Comparison of ENCODE assay signal across 18 mouse cellular contexts in the genomic region with DNA sequence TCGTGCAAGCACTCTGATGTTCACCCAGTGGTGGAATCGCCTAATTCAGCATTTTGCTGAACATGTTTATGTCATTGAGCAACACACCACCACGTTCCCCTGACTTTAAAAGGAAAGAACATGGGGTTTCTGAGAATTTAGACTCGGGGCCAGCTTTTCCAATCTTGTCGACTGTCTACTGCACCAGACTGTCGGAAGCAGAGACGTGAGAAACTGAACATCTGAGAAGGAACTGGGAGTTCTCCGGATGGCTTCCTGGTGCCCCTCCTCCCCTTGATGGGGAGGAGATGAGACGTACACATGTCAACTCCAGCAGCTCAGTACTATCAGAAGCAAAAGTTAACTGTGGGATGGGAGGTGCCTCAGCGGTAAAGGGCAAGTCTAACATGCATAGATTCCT. TPM values are rescaled to one million over a fixed set of nuclear protein-coding genes. Genes with fewer than 3 reads are reported as not detected.
DNase-seq lines count a peak whose midpoint lies in the region; ATAC-seq and TF ChIP-seq lines count a peak whose summit lies in the region.
"Had no signal": no experiment of that assay in that cellular context is flagged by ENCODE, and none has a peak within 500 bp of the region (broad histone marks: within the 10 kb centered on the region; RNA-seq: fewer than 3 reads in every experiment).

No protein-coding gene starts in this region.

- H3K36me3 ChIP-seq in forebrain, postnatal 0 days (ENCODE audit: insufficient read depth), result no peaks in the 10 kb centered on the region
- H3K36me3 ChIP-seq in forebrain, embryonic 11.5 days (ENCODE audit: control insufficient read depth, insufficient read depth, low read length), result no peaks in the 10 kb centered on the region
- no peaks in the 10 kb centered on the region for H3K36me3 ChIP-seq in stomach, postnatal 0 days (ENCODE audit: control insufficient read depth, insufficient read depth, low read length)
- H3K36me3 ChIP-seq in kidney, embryonic 15.5 days, result no peaks in the 10 kb centered on the region
- H3K36me3 ChIP-seq: heart, embryonic 12.5 days; hindbrain, embryonic 12.5 days; limb, embryonic 15.5 days; midbrain, embryonic 13.5 days had no signal

- H3K4me2 ChIP-seq in forebrain, postnatal 0 days (ENCODE audit: low read depth), result no peak overlapping the region
- no peak overlapping the region for H3K4me2 ChIP-seq in forebrain, embryonic 11.5 days (ENCODE audit: low read depth, low read length, severe bottlenecking)
- H3K4me2 ChIP-seq in stomach, postnatal 0 days (replicated peaks; ENCODE audit: low read depth), result no peak overlapping the region
- H3K4me2 ChIP-seq in kidney, embryonic 15.5 days, result no peak overlapping the region
- H3K4me2 ChIP-seq: heart, embryonic 12.5 days; hindbrain, embryonic 12.5 days; limb, embryonic 15.5 days; midbrain, embryonic 13.5 days had no signal

- H3K27ac ChIP-seq in forebrain, postnatal 0 days (ENCODE audit: low read depth, low read length), result no peak overlapping the region
- H3K27ac ChIP-seq in forebrain, embryonic 11.5 days (ENCODE audit: low read depth, low read length), result no peak overlapping the region
- no peak overlapping the region for H3K27ac ChIP-seq in stomach, postnatal 0 days (replicated peaks)
- no peak overlapping the region for H3K27ac ChIP-seq in kidney, embryonic 15.5 days
- H3K27ac ChIP-seq: hindbrain, embryonic 12.5 days; limb, embryonic 15.5 days; macrophage; midbrain, embryonic 13.5 days had no signal

- no peak overlapping the region for H3K4me3 ChIP-seq in forebrain, postnatal 0 days (ENCODE audit: low read depth, low read length)
- H3K4me3 ChIP-seq in forebrain, embryonic 11.5 days (ENCODE audit: low read depth, low read length), result no peak overlapping the region
- no peak overlapping the region for H3K4me3 ChIP-seq in stomach, postnatal 0 days (ENCODE audit: low read depth, low read length)
- no peak overlapping the region for H3K4me3 ChIP-seq in kidney, embryonic 15.5 days (replicated peaks)
- H3K4me3 ChIP-seq: heart, embryonic 12.5 days; hindbrain, embryonic 12.5 days; limb, embryonic 15.5 days; midbrain, embryonic 13.5 days; myocyte had no signal

- TF ChIP-seq EP300 in stomach, postnatal 0 days (optimal IDR thresholded peaks at IDR 0.05), result no peak

- peak; percentile 40 for DNase-seq in forebrain, postnatal 0 days
- DNase-seq in forebrain, embryonic 11.5 days (ENCODE audit: low spot score), result no peak
- peak; percentile 45 for DNase-seq in layer of hippocampus, adult 11-12 months (ENCODE audit: low spot score)
- no peak for DNase-seq in layer of hippocampus, adult 9-10 months (ENCODE audit: low spot score)
- DNase-seq in right cerebral cortex, adult 18-20 months, result peak; percentile 43
- no peak for DNase-seq in right cerebral cortex, postnatal 36 days (ENCODE audit: low spot score in 2 of 2)
- DNase-seq in stomach, postnatal 0 days (ENCODE audit: low spot score), result no peak
- DNase-seq: cerebellum, adult 11 months; gastrocnemius, postnatal 14 days had no signal

- H3K9me3 ChIP-seq in forebrain, postnatal 0 days (ENCODE audit: low read length), result no peaks in the 10 kb centered on the region
- H3K9me3 ChIP-seq in forebrain, embryonic 11.5 days (ENCODE audit: control insufficient read depth, low read length), result no peaks in the 10 kb centered on the region
- H3K9me3 ChIP-seq in stomach, postnatal 0 days (ENCODE audit: control insufficient read depth, low read length), result no peaks in the 10 kb centered on the region
- H3K9me3 ChIP-seq in kidney, embryonic 15.5 days (replicated peaks), result no peaks in the 10 kb centered on the region
- H3K9me3 ChIP-seq: heart, embryonic 12.5 days; hindbrain, embryonic 12.5 days; limb, embryonic 15.5 days; midbrain, embryonic 13.5 days had no signal

- ATAC-seq in forebrain, postnatal 0 days, result peak; percentile 60
- no peak for ATAC-seq in forebrain, embryonic 11.5 days (replicated peaks; ENCODE audit: low FRiP score)
- peak; percentile 38; the same call in 1 of the 2 replicates for ATAC-seq in stomach, postnatal 0 days (ENCODE audit: low FRiP score, low TSS enrichment)
- no peak for ATAC-seq in kidney, embryonic 15.5 days (replicated peaks; ENCODE audit: low FRiP score)
- ATAC-seq: midbrain, embryonic 13.5 days had no signal

- TF ChIP-seq CTCF in forebrain, postnatal 0 days (IDR thresholded peaks at IDR 0.05; ENCODE audit: low read depth), result no peak
- TF ChIP-seq CTCF in stomach, postnatal 0 days (IDR thresholded peaks at IDR 0.05; ENCODE audit: low read depth), result no peak

- no peaks in the 10 kb centered on the region for H3K27me3 ChIP-seq in forebrain, postnatal 0 days (ENCODE audit: insufficient read depth, low read length)
- H3K27me3 ChIP-seq in forebrain, embryonic 11.5 days (ENCODE audit: control insufficient read depth, insufficient read depth, low read length), result no peaks in the 10 kb centered on the region
- no peaks in the 10 kb centered on the region for H3K27me3 ChIP-seq in stomach, postnatal 0 days (ENCODE audit: control insufficient read depth, insufficient read depth, low read length)
- no peaks in the 10 kb centered on the region for H3K27me3 ChIP-seq in kidney, embryonic 15.5 days
- H3K27me3 ChIP-seq: heart, embryonic 12.5 days; hindbrain, embryonic 12.5 days; limb, embryonic 15.5 days; midbrain, embryonic 13.5 days had no signal

- 75% methylated on average over 10 of the region's 10 CpGs for WGBS in forebrain, postnatal 0 days
- WGBS in forebrain, embryonic 11.5 days, result 84% methylated on average over 10 of the region's 10 CpGs
- WGBS in stomach, postnatal 0 days, result 60% methylated on average over 10 of the region's 10 CpGs
- WGBS in kidney, embryonic 15.5 days, result 75% methylated on average over 10 of the region's 10 CpGs

- H3K9ac ChIP-seq in forebrain, postnatal 0 days, result no peak overlapping the region
- no peak overlapping the region for H3K9ac ChIP-seq in forebrain, embryonic 11.5 days (ENCODE audit: low read length)
- no peak overlapping the region for H3K9ac ChIP-seq in stomach, postnatal 0 days (ENCODE audit: low read length)
- H3K9ac ChIP-seq in kidney, embryonic 15.5 days, result no peak overlapping the region
- H3K9ac ChIP-seq: heart, embryonic 12.5 days; hindbrain, embryonic 12.5 days; limb, embryonic 15.5 days; midbrain, embryonic 13.5 days had no signal

- H3K4me1 ChIP-seq in forebrain, postnatal 0 days (ENCODE audit: insufficient read depth), result no peaks in the 10 kb centered on the region
- no peaks in the 10 kb centered on the region for H3K4me1 ChIP-seq in forebrain, embryonic 11.5 days (replicated peaks; ENCODE audit: control insufficient read depth, insufficient read depth, low read length)
- H3K4me1 ChIP-seq in stomach, postnatal 0 days (replicated peaks; ENCODE audit: control insufficient read depth, insufficient read depth), result no peaks in the 10 kb centered on the region
- H3K4me1 ChIP-seq in kidney, embryonic 15.5 days, result no peaks in the 10 kb centered on the region
- H3K4me1 ChIP-seq: limb, embryonic 15.5 days had no signal

RNA-seq across cellular contexts. Expression of gene Mis18a, which starts 32.1 kb away (rescaled TPM):
- 24.1 and 27.0 TPM in 2 replicates for total RNA-seq in forebrain, postnatal 0 days (2014; rRNA removed)
- 29.8 and 33.6 TPM in 2 replicates for polyA plus RNA-seq in forebrain, postnatal 0 days (2015; fragmentation: Nextera tagmentation; extraction: Ambion mirVana)
- polyA plus RNA-seq in forebrain, embryonic 11.5 days (2014; fragmentation: Nextera tagmentation; extraction: Ambion mirVana), result 92.9 and 102 TPM in 2 replicates
- 26.3 and 27.2 TPM in 2 replicates for polyA plus RNA-seq in stomach, postnatal 0 days (2015; fragmentation: Nextera tagmentation; extraction: Ambion mirVana)
- 63.7 and 69.1 TPM in 2 replicates for polyA plus RNA-seq in kidney, embryonic 15.5 days (2015; fragmentation: Nextera tagmentation; extraction: Ambion mirVana)

RNA-seq across cellular contexts. Expression of gene Mrap, which starts 42.9 kb away (rescaled TPM):
- total RNA-seq in forebrain, postnatal 0 days (2014; rRNA removed), result 1.00 and 1.1 TPM in 2 replicates
- 0.65 and 0.77 TPM in 2 replicates for polyA plus RNA-seq in forebrain, postnatal 0 days (2015; fragmentation: Nextera tagmentation; extraction: Ambion mirVana)
- polyA plus RNA-seq in forebrain, embryonic 11.5 days (2014; fragmentation: Nextera tagmentation; extraction: Ambion mirVana), result 0.25 and 0.43 TPM in 2 replicates
- 0.16 TPM in 1 of 2 replicates, not detected in the other for polyA plus RNA-seq in stomach, postnatal 0 days (2015; fragmentation: Nextera tagmentation; extraction: Ambion mirVana)
- polyA plus RNA-seq in kidney, embryonic 15.5 days (2015; fragmentation: Nextera tagmentation; extraction: Ambion mirVana), result 2.4 and 9.6 TPM in 2 replicates
- total RNA-seq: neutrophil, adult 5-6 weeks had no signal
- polyA plus RNA-seq: intestine, embryonic 14.5 days; midbrain, embryonic 13.5 days; myocyte had no signal

Comparison
In these comparisons a context has a peak if more than half of its experiments do, and no peak if none do; other contexts are left out.
1. ATAC-seq: peak in forebrain, postnatal 0 days (single experiment) and stomach, postnatal 0 days (single experiment); none in forebrain, embryonic 11.5 days (single experiment) and kidney, embryonic 15.5 days (single experiment).
2. DNase-seq: peak in forebrain, postnatal 0 days (single experiment), layer of hippocampus, adult 11-12 months (single experiment) and right cerebral cortex, adult 18-20 months (single experiment); none in forebrain, embryonic 11.5 days (single experiment), layer of hippocampus, adult 9-10 months (single experiment), right cerebral cortex, postnatal 36 days (0 of 2) and stomach, postnatal 0 days (single experiment).